Mouse (Mus musculus): Measurements from ENCODE around the gene Rarg. TPM values are rescaled to one million over a fixed set of nuclear protein-coding genes. Genes with fewer than 3 reads are reported as not detected.
A peak's percentile ranks its signal among the peaks of the same experiment; 100 is the strongest.
"Not testable (repeated sequence)": the region's sequence is repeated elsewhere in the genome, so short reads cannot be mapped to it uniquely, and the experiment has no call there.

Gene Rarg
- total RNA-seq, 2 experiments from 2014 or later, result 12.5 to 15.6 TPM

- DNase-seq (ENCODE audit: low spot score in 2 of 2), result no peak
Measured at GRCm38 (mm10) chr15:102239851-102240250, 17.5 kb downstream of the Rarg start.

GRCm38 (mm10) chr15:102239260-102239590 is 18.1 kb downstream of the Rarg start:
- DNase-seq (ENCODE audit: low spot score in 2 of 2), result peak; percentile 88 to 89

- no peak for DNase-seq (ENCODE audit: low spot score in 2 of 2)
Measured at GRCm38 (mm10) chr15:102238543-102239259, 18.6 kb downstream of the Rarg start.

- DNase-seq (ENCODE audit: low spot score in 2 of 2), result no peak
Measured at GRCm38 (mm10) chr15:102235371-102236027, 21.8 kb downstream of the Rarg start.

GRCm38 (mm10) chr15:102233896-102234295 is 23.4 kb downstream of the Rarg start:
- DNase-seq (ENCODE audit: low spot score in 2 of 2), result no peak

- DNase-seq (ENCODE audit: low spot score in 2 of 2), result no peak
Measured at GRCm38 (mm10) chr15:102232764-102233163, 24.6 kb downstream of the Rarg start.

GRCm38 (mm10) chr15:102231748-102232147 is 25.6 kb downstream of the Rarg start, which contains the start of gene Itgb7:
Itgb7 (minus strand) TSS chr15:102231944.
- DNase-seq (ENCODE audit: low spot score in 2 of 2), result no peak

- no peak for DNase-seq (ENCODE audit: low spot score in 2 of 2)
Measured at GRCm38 (mm10) chr15:102230408-102231321, 26.7 kb downstream of the Rarg start.

- not testable (repeated sequence) for DNase-seq (ENCODE audit: low spot score in 2 of 2)
Measured at GRCm38 (mm10) chr15:102225619-102226018, 31.7 kb downstream of the Rarg start.

- no peak for DNase-seq (ENCODE audit: low spot score in 2 of 2)
Measured at GRCm38 (mm10) chr15:102224992-102225617, 32.2 kb downstream of the Rarg start.

GRCm38 (mm10) chr15:102224186-102224991 is 32.9 kb downstream of the Rarg start:
- DNase-seq (ENCODE audit: low spot score in 2 of 2), result peak; percentile 84 to 87

GRCm38 (mm10) chr15:102222386-102222785 is 34.9 kb downstream of the Rarg start:
- peak; percentile 43 to 46 for DNase-seq (ENCODE audit: low spot score in 2 of 2)

- DNase-seq (ENCODE audit: low spot score in 2 of 2), result no peak
Measured at GRCm38 (mm10) chr15:102217325-102217724, 40.0 kb downstream of the Rarg start.

GRCm38 (mm10) chr15:102216459-102217228 is 40.7 kb downstream of the Rarg start:
- DNase-seq (ENCODE audit: low spot score in 2 of 2), result no peak

- DNase-seq (ENCODE audit: low spot score in 2 of 2), result no peak
Measured at GRCm38 (mm10) chr15:102215624-102216023, 41.7 kb downstream of the Rarg start.

GRCm38 (mm10) chr15:102214132-102214531 is 43.2 kb downstream of the Rarg start:
- DNase-seq (ENCODE audit: low spot score in 2 of 2), result no peak

GRCm38 (mm10) chr15:102211895-102212294 is 45.4 kb downstream of the Rarg start:
- DNase-seq (ENCODE audit: low spot score in 2 of 2), result no peak

- no peak for DNase-seq (ENCODE audit: low spot score in 2 of 2)
Measured at GRCm38 (mm10) chr15:102210816-102211215, 46.5 kb downstream of the Rarg start.

- DNase-seq (ENCODE audit: low spot score in 2 of 2), result no peak
Measured at GRCm38 (mm10) chr15:102209114-102209513, 48.2 kb downstream of the Rarg start.

Data from layer of hippocampus, postnatal 10 days (tissue).